Mouse (Mus musculus) kidney, adult 18-20 months (tissue): Measurements from ENCODE around the gene Ppib.

Experiments used
- DNase-seq: peaks from one replicate; pipeline ENCODE4 v3.0.0; 2021

Ppib gene

GRCm38 (mm10) chr9:66059583-66060307 lies at the start of gene Ppib:
Gene Ppib (plus strand): TSS chr9:66060222.
- DNase-seq: peak; percentile 98

- DNase-seq: no peak
Measured at GRCm38 (mm10) chr9:66020601-66021000, 39.4 kb upstream of the Ppib start.

GRCm38 (mm10) chr9:66038082-66038481 lies 21.9 kb upstream of the Ppib start:
- no peak for DNase-seq

- DNase-seq: no peak
Measured at GRCm38 (mm10) chr9:66038581-66038980, 21.4 kb upstream of the Ppib start.

- DNase-seq: no peak
Measured at GRCm38 (mm10) chr9:66039290-66039689, 20.7 kb upstream of the Ppib start.

GRCm38 (mm10) chr9:66040801-66041200 lies 19.2 kb upstream of the Ppib start:
- DNase-seq: no peak

- DNase-seq: no peak
Measured at GRCm38 (mm10) chr9:66042331-66042730, 17.7 kb upstream of the Ppib start.

- DNase-seq: no peak
Measured at GRCm38 (mm10) chr9:66043241-66043640, 16.8 kb upstream of the Ppib start.

- DNase-seq: no peak
Measured at GRCm38 (mm10) chr9:66049931-66050601, 10.0 kb upstream of the Ppib start.

GRCm38 (mm10) chr9:66051493-66051892 lies 8.5 kb upstream of the Ppib start:
- DNase-seq: no peak

GRCm38 (mm10) chr9:66052731-66053130 lies 7.3 kb upstream of the Ppib start:
- DNase-seq: no peak

GRCm38 (mm10) chr9:66053620-66054019 lies 6.4 kb upstream of the Ppib start:
- DNase-seq: no peak

- DNase-seq: no peak
Measured at GRCm38 (mm10) chr9:66060308-66060647, 256 bp downstream of the Ppib start.

- DNase-seq: no peak
Measured at GRCm38 (mm10) chr9:66060986-66061385, 964 bp downstream of the Ppib start.

GRCm38 (mm10) chr9:66061656-66062055 lies 1.6 kb downstream of the Ppib start:
- no peak for DNase-seq

GRCm38 (mm10) chr9:66063446-66063845 lies 3.4 kb downstream of the Ppib start:
- no peak for DNase-seq

- DNase-seq: no peak
Measured at GRCm38 (mm10) chr9:66064316-66064715, 4.3 kb downstream of the Ppib start.

- no peak for DNase-seq
Measured at GRCm38 (mm10) chr9:66066791-66067190, 6.8 kb downstream of the Ppib start.

- DNase-seq: peak; percentile 50
Measured at GRCm38 (mm10) chr9:66067542-66067941, 7.5 kb downstream of the Ppib start.

- no peak for DNase-seq
Measured at GRCm38 (mm10) chr9:66068056-66068455, 8.0 kb downstream of the Ppib start.

GRCm38 (mm10) chr9:66068971-66069391 lies 9.0 kb downstream of the Ppib start:
- DNase-seq: peak; percentile 21

- peak; percentile 91 for DNase-seq
Measured at GRCm38 (mm10) chr9:66069583-66069982, 9.6 kb downstream of the Ppib start, which contains the start of gene Snx22. Gene Snx22 (minus strand): TSS chr9:66069719.

- DNase-seq: no peak
Measured at GRCm38 (mm10) chr9:66070151-66070550, 10.1 kb downstream of the Ppib start.

GRCm38 (mm10) chr9:66072754-66073153 lies 12.7 kb downstream of the Ppib start:
- DNase-seq: no peak

GRCm38 (mm10) chr9:66078072-66078471 lies 18.1 kb downstream of the Ppib start:
- DNase-seq: no peak
